Mouse (Mus musculus) limb, embryonic 10.5 days (tissue): ENCODE measurements around the gene Alyref. TPM values are rescaled to one million over a fixed set of nuclear protein-coding genes. Genes with fewer than 3 reads are reported as not detected.
"Not testable (repeated sequence)": the region's sequence is repeated elsewhere in the genome, so short reads cannot be mapped to it uniquely, and the experiment has no call there.

ENCODE experiments used
- DNase-seq: peaks from one replicate; pipeline ENCODE4 v3.0.0-alpha.2; 2017; ENCODE audit warnings: low spot score
- H3K27ac ChIP-seq: fragments of 300-500 bp; sonication (generic); 2 replicates; pipeline ENCODE4 v1.5.1; 2016; ENCODE audit warnings: mild to moderate bottlenecking
- H3K27me3 ChIP-seq: fragments of 300-500 bp; sonication (generic); 2 replicates; pipeline ENCODE4 v1.6.1; 2016; ENCODE audit warnings: low read depth, mild to moderate bottlenecking; ENCODE audit not compliant: poor library complexity, severe bottlenecking
- H3K36me3 ChIP-seq: fragments of 300-500 bp; sonication (generic); 2 replicates; pipeline ENCODE4 v1.6.1; 2016; ENCODE audit warnings: mild to moderate bottlenecking, moderate library complexity
- H3K4me1 ChIP-seq: fragments of 300-500 bp; sonication (generic); 2 replicates; pipeline ENCODE4 v1.6.1; 2016
- H3K4me3 ChIP-seq: fragments of 300-500 bp; sonication (generic); 2 replicates; pipeline ENCODE4 v1.5.1; 2016; ENCODE audit warnings: mild to moderate bottlenecking, moderate library complexity
- H3K9me3 ChIP-seq: fragments of 300-500 bp; sonication (generic); replicated peaks from 2 replicates; pipeline ENCODE4 v1.6.1; 2016; ENCODE audit warnings: mild to moderate bottlenecking
- WGBS: fragments of 180-500 bp; shearing (Covaris S2); methylation state at CpG from one replicate; pipeline ENCODE4 v1.1.7; 2016; 5-methylcytosine and 5-hydroxymethylcytosine counted together
- polyA plus RNA-seq: library from polyadenylated mRNA; unstranded; fragments of >200 nt; fragmentation: Nextera tagmentation; extraction: Ambion mirVana; gene quantifications from 2 replicates; pipeline ENCODE4 v1.2.1, GENCODE M21; 2016

Alyref gene
- polyA plus RNA-seq, 1 experiment from 2014 or later: 720 TPM

GRCm38 (mm10) chr11:120608241-120609034 lies 10.3 kb upstream of the Alyref start, which contains the start of gene Npb:
Gene Npb (plus strand): TSS chr11:120608477.
- peak within 1 kb of the TSS; percentile 43 for H3K4me3 ChIP-seq
- H3K36me3 ChIP-seq: peaks cover 86% of the 10 kb centered on the region
- DNase-seq: no peak
- H3K9me3 ChIP-seq: no peaks in the 10 kb centered on the region
- H3K4me1 ChIP-seq: peaks cover 21% of the 10 kb centered on the region
- H3K27ac ChIP-seq: peak within 1 kb of the TSS; percentile 66; the same call in 1 of the 2 replicates
- H3K27me3 ChIP-seq: peaks cover 36% of the 10 kb centered on the region
- 3% methylated on average over 45 of the region's 45 CpGs for WGBS

GRCm38 (mm10) chr11:120606764-120607163 lies 8.6 kb upstream of the Alyref start:
- H3K27me3 ChIP-seq: peaks cover 36% of the 10 kb centered on the region
- DNase-seq: no peak
- H3K4me1 ChIP-seq: peaks cover 21% of the 10 kb centered on the region
- H3K4me3 ChIP-seq: no peak overlapping the region
- H3K9me3 ChIP-seq: no peaks in the 10 kb centered on the region
- H3K27ac ChIP-seq: no peak overlapping the region
- peaks cover 86% of the 10 kb centered on the region for H3K36me3 ChIP-seq
- 79% methylated on average over 4 of the region's 4 CpGs for WGBS

GRCm38 (mm10) chr11:120605667-120606066 lies 7.5 kb upstream of the Alyref start:
- peaks cover 83% of the 10 kb centered on the region for H3K36me3 ChIP-seq
- H3K27me3 ChIP-seq: peaks cover 36% of the 10 kb centered on the region
- no peak for DNase-seq
- WGBS: 95% methylated on average over 7 of the region's 7 CpGs
- H3K27ac ChIP-seq: no peak overlapping the region
- no peak overlapping the region for H3K4me3 ChIP-seq
- no peaks in the 10 kb centered on the region for H3K9me3 ChIP-seq
- peaks cover 21% of the 10 kb centered on the region for H3K4me1 ChIP-seq

GRCm38 (mm10) chr11:120603545-120603944 lies 5.4 kb upstream of the Alyref start:
- Histone ChIP-seq H3K27ac (no peak overlapping the region), H3K4me3 (no peak overlapping the region; the same call in 1 of the 2 replicates), H3K4me1 (peaks cover 22% of the 10 kb centered on the region), H3K27me3 (peaks cover 21% of the 10 kb centered on the region), H3K9me3 (no peaks in the 10 kb centered on the region), H3K36me3 (peaks cover 74% of the 10 kb centered on the region)
- 85% methylated on average over 2 of the region's 2 CpGs for WGBS
- DNase-seq: no peak

- peaks cover 30% of the 10 kb centered on the region for H3K4me1 ChIP-seq
- no peak overlapping the region for H3K27ac ChIP-seq
- DNase-seq: no peak
- WGBS: 91% methylated on average over 3 of the region's 3 CpGs
- no peaks in the 10 kb centered on the region for H3K9me3 ChIP-seq
- no peaks in the 10 kb centered on the region for H3K27me3 ChIP-seq
- H3K36me3 ChIP-seq: peaks cover 79% of the 10 kb centered on the region
- H3K4me3 ChIP-seq: no peak overlapping the region
Measured at GRCm38 (mm10) chr11:120600716-120601115, 2.6 kb upstream of the Alyref start.

GRCm38 (mm10) chr11:120598990-120599549 lies 905 bp upstream of the Alyref start:
- Histone ChIP-seq H3K4me3 (peak overlapping the region; percentile 100), H3K27me3 (no peaks in the 10 kb centered on the region), H3K36me3 (peaks cover 78% of the 10 kb centered on the region), H3K4me1 (peaks cover 30% of the 10 kb centered on the region), H3K9me3 (no peaks in the 10 kb centered on the region), H3K27ac (peak overlapping the region; percentile 99)
- DNase-seq: no peak
- WGBS: 50% methylated on average over 17 of the region's 17 CpGs

- DNase-seq: no peak
- Histone ChIP-seq H3K27me3 (no peaks in the 10 kb centered on the region), H3K4me1 (peaks cover 30% of the 10 kb centered on the region), H3K4me3 (peak overlapping the region; percentile 100), H3K27ac (peak overlapping the region; percentile 99), H3K9me3 (no peaks in the 10 kb centered on the region), H3K36me3 (peaks cover 78% of the 10 kb centered on the region)
- 6% methylated on average over 99 of the region's 99 CpGs for WGBS
Measured at GRCm38 (mm10) chr11:120597240-120598235, 627 bp downstream of the Alyref start.

GRCm38 (mm10) chr11:120588531-120588930 lies 9.6 kb downstream of the Alyref start:
- Histone ChIP-seq H3K4me1 (no peaks in the 10 kb centered on the region), H3K4me3 (no peak overlapping the region), H3K27ac (no peak overlapping the region), H3K9me3 (0 out of 2 replicates have a peak, but pooled peaks cover 2% of the 10 kb centered on the region), H3K27me3 (no peaks in the 10 kb centered on the region), H3K36me3 (peaks cover 99% of the 10 kb centered on the region)
- 96% methylated on average over 6 of the region's 6 CpGs for WGBS
- no peak for DNase-seq

- no peaks in the 10 kb centered on the region for H3K27me3 ChIP-seq
- peaks cover 81% of the 10 kb centered on the region for H3K36me3 ChIP-seq
- H3K27ac ChIP-seq: no peak overlapping the region
- no peak for DNase-seq
- no peak overlapping the region for H3K4me3 ChIP-seq
- H3K4me1 ChIP-seq: peaks cover 30% of the 10 kb centered on the region
- H3K9me3 ChIP-seq: 0 out of 2 replicates have a peak, but pooled peaks cover 2% of the 10 kb centered on the region
- WGBS: 98% methylated on average over 1 of the region's 1 CpGs
Measured at GRCm38 (mm10) chr11:120583937-120584336, 14.2 kb downstream of the Alyref start.

- H3K9me3 ChIP-seq, DNase-seq, H3K27me3 ChIP-seq, H3K4me3 ChIP-seq, H3K27ac ChIP-seq: not testable (repeated sequence)
- WGBS: 91% methylated on average over 2 of the region's 2 CpGs
- Histone ChIP-seq H3K4me1 (peaks cover 40% of the 10 kb centered on the region), H3K36me3 (peaks cover 81% of the 10 kb centered on the region)
Measured at GRCm38 (mm10) chr11:120582982-120583293, 15.2 kb downstream of the Alyref start.

GRCm38 (mm10) chr11:120582268-120582981 lies 15.7 kb downstream of the Alyref start:
- Histone ChIP-seq H3K27ac (peak overlapping the region; percentile 97), H3K4me3 (peak overlapping the region; percentile 90), H3K27me3 (no peaks in the 10 kb centered on the region), H3K36me3 (peaks cover 81% of the 10 kb centered on the region), H3K9me3 (0 out of 2 replicates have a peak, but pooled peaks cover 2% of the 10 kb centered on the region), H3K4me1 (peaks cover 42% of the 10 kb centered on the region)
- no peak for DNase-seq
- WGBS: 75% methylated on average over 8 of the region's 8 CpGs
